Mouse (Mus musculus) bone marrow, adult 2 months (tissue): Measurements from ENCODE around the gene Dock3. TPM values are rescaled to one million over a fixed set of nuclear protein-coding genes. Genes with fewer than 3 reads are reported as not detected.

Experiments
- H3K27ac ChIP-seq: fragments of 200-500 bp; 2 replicates; pipeline ENCODE4 v1.5.1; 2012; ENCODE audit warnings: low read depth, mild to moderate bottlenecking, control low read depth, inconsistent platforms, low read length; ENCODE audit not compliant: control insufficient read depth, poor library complexity, insufficient read depth
- H3K4me1 ChIP-seq: fragments of 200-500 bp; 2 replicates; pipeline ENCODE4 v1.6.1; 2011; ENCODE audit warnings: low read length; ENCODE audit not compliant: control insufficient read depth, insufficient read depth
- H3K4me3 ChIP-seq: fragments of 200-500 bp; replicated peaks from 2 replicates; pipeline ENCODE3; 2011; ENCODE audit warnings: mild to moderate bottlenecking, low read depth, low read length, control low read depth; ENCODE audit not compliant: control insufficient read depth
- CTCF ChIP-seq: fragments of 200-500 bp; IDR thresholded peaks from 2 replicates; pipeline ENCODE4 v1.5.1; 2011; ENCODE audit warnings: low read length, control low read depth; ENCODE audit not compliant: control insufficient read depth, insufficient read depth
- POLR2A ChIP-seq: fragments of 200-500 bp; IDR thresholded peaks from 2 replicates; pipeline ENCODE4 v1.6.1; 2011; ENCODE audit warnings: low read depth, mild to moderate bottlenecking, control low read depth, low read length, borderline replicate concordance; ENCODE audit not compliant: control insufficient read depth
- WGBS: fragments of 180-500 bp; shearing (Covaris S2); methylation state at CpG from one replicate; pipeline ENCODE4 v1.1.7; 2018; 5-methylcytosine and 5-hydroxymethylcytosine counted together
- polyA plus RNA-seq: library from polyadenylated mRNA; stranded (reverse); fragments of >200 nt; gene quantifications from 2 replicates; pipeline ENCODE4 v1.2.4, GENCODE M21; 2011; ENCODE audit warnings: low replicate concordance; ENCODE audit not compliant: missing spikeins, insufficient read depth, insufficient read length

The Dock3 gene
- polyA plus RNA-seq, 1 experiment, result not detected

GRCm38 (mm10) chr9:106891829-106892551, 339.7 kb downstream of the Dock3 start, which contains the start of gene Manf:
Gene Manf (minus strand): TSS chr9:106891979.
- TF ChIP-seq POLR2A, result peak; percentile 98
- no peak for TF ChIP-seq CTCF

GRCm38 (mm10) chr9:106891341-106891741, 340.4 kb downstream of the Dock3 start:
- TF ChIP-seq CTCF (no peak), POLR2A (no peak)
- H3K27ac ChIP-seq, result peak overlapping the region; percentile 88
- under 1% methylated on average over 17 of the region's 17 CpGs for WGBS
- H3K4me3 ChIP-seq, result peak overlapping the region; percentile 73
- H3K4me1 ChIP-seq, result 0 out of 2 replicates have a peak, but pooled peaks cover 2% of the 10 kb centered on the region

More at GRCm38 (mm10) chr9:106891829-106892551, 339.7 kb downstream of the Dock3 start, which contains the start of gene Manf:
- 0 out of 2 replicates have a peak, but pooled peaks cover 2% of the 10 kb centered on the region for H3K4me1 ChIP-seq
- H3K4me3 ChIP-seq, result peak within 1 kb of the TSS; percentile 82
- peak within 1 kb of the TSS; percentile 88 for H3K27ac ChIP-seq
- under 1% methylated on average over 59 of the region's 59 CpGs for whole genome bisulfite sequencing

- Histone ChIP-seq H3K4me3 (peak overlapping the region; percentile 73), H3K27ac (no peak overlapping the region), H3K4me1 (0 out of 2 replicates have a peak, but pooled peaks cover 2% of the 10 kb centered on the region)
- 69% methylated on average over 8 of the region's 8 CpGs for WGBS
- TF ChIP-seq CTCF (no peak), POLR2A (no peak)
Measured at GRCm38 (mm10) chr9:106890496-106891240, 341.0 kb downstream of the Dock3 start.

GRCm38 (mm10) chr9:106889321-106889720, 342.4 kb downstream of the Dock3 start:
- peaks cover 2% of the 10 kb centered on the region; the same call in 1 of the 2 replicates for H3K4me1 ChIP-seq
- no peak overlapping the region; the same call in 1 of the 2 replicates for H3K27ac ChIP-seq
- 82% methylated on average over 9 of the region's 9 CpGs for WGBS
- H3K4me3 ChIP-seq, result no peak overlapping the region
- TF ChIP-seq CTCF, result peak; percentile 7; the same call in 1 of the 2 replicates
- TF ChIP-seq POLR2A, result no peak

GRCm38 (mm10) chr9:106888346-106888745, 343.4 kb downstream of the Dock3 start:
- Histone ChIP-seq H3K27ac (no peak overlapping the region), H3K4me3 (no peak overlapping the region)
- TF ChIP-seq CTCF (no peak), POLR2A (no peak)

GRCm38 (mm10) chr9:106886828-106887702, 344.6 kb downstream of the Dock3 start, which contains the start of gene Rbm15b:
Gene Rbm15b (minus strand): TSS chr9:106887428.
- TF ChIP-seq CTCF (peak; percentile 79), POLR2A (no peak; the same call in 1 of the 2 replicates)
- 3% methylated on average over 100 of the region's 101 CpGs for WGBS
- peaks cover 4% of the 10 kb centered on the region; the same call in 1 of the 2 replicates for H3K4me1 ChIP-seq
- peak within 1 kb of the TSS; percentile 90 for H3K27ac ChIP-seq
- peak within 1 kb of the TSS; percentile 85 for H3K4me3 ChIP-seq

More at GRCm38 (mm10) chr9:106888346-106888745, 343.4 kb downstream of the Dock3 start:
- WGBS, result 96% methylated on average over 3 of the region's 3 CpGs
- peaks cover 2% of the 10 kb centered on the region; the same call in 1 of the 2 replicates for H3K4me1 ChIP-seq
